Mouse (Mus musculus) MEL-GATA-1-ER (cell line): ENCODE results near the gene Mroh2a.
"Not testable (repeated sequence)": the region's sequence is repeated elsewhere in the genome, so short reads cannot be mapped to it uniquely, and the experiment has no call there.

ENCODE experiments used
- DNase-seq: peaks from one replicate; pipeline ENCODE4 v3.0.0-alpha.2; 2012; ENCODE audit warnings: low read depth; ENCODE audit errors: extremely low read depth

Gene Mroh2a

GRCm38 (mm10) chr1:88218051-88218450 is 8.7 kb upstream of the Mroh2a start:
- DNase-seq, result no peak

DNA sequence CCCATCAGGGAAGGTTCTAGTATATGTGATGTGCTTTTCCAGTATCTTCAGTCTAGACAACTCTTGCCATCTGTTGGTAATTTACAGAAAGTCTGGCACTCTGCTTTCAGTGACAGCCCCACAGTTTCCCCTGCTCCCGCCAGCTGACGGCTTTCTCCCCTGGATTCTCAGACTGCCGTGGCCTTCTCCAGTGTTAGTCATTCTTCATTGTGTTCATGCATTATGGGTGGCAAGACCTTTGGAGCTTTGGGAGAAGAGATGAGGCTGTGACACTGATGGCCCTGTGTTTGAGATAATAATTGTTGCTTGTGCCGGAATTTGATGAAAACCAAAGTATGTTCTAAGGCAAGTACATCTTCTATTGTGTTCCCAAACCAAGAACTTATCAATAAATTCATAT is 8.2 kb upstream of the Mroh2a start:
- no peak for DNase-seq

- no peak for DNase-seq
Observed at GRCm38 (mm10) chr1:88219054-88219453, 7.7 kb upstream of the Mroh2a start.

GRCm38 (mm10) chr1:88220336-88220735 is 6.5 kb upstream of the Mroh2a start:
- DNase-seq, result no peak

- DNase-seq, result no peak
Observed at GRCm38 (mm10) chr1:88222216-88222615, 4.6 kb upstream of the Mroh2a start.

GRCm38 (mm10) chr1:88223011-88223515 is 3.7 kb upstream of the Mroh2a start:
- DNase-seq, result not testable (repeated sequence)

- no peak for DNase-seq
Observed at GRCm38 (mm10) chr1:88223591-88223990, 3.2 kb upstream of the Mroh2a start.

DNA sequence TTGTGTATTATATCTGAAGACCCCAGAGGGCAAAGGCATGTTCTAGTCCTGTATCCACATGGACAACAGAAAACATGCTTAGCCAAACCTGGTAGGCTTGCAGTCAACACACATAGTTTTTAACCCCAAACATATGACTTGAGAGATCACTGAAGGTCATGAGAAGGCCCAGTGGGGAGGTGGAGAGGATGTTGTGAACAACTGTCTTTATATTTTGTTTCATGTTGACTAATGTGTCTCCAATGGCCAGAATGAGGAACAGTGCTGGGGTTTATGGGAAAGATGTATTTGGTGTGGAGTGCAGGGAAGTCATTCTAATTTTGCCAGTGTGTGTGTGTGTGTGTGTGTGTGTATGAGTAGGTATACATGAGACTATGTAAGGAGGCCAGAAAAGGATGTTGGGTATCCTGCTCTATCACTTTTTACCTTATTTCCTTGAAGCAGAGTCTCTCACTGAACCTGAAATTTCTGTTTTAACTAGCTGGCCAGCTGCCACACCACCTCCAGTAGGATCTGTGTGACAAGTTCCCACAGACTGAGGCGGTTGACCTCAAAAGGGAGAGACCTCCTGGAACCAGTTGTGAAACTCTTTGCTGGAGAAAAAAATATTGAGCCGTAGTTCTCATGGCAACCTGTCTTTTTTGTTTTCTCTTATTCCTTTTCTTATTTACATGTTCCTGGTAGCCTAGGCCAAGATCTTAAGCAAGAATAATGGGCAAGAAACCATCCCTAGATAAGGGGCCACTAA is 2.6 kb upstream of the Mroh2a start:
- DNase-seq, result no peak

- DNase-seq, result not testable (repeated sequence)
Observed at GRCm38 (mm10) chr1:88225301-88225700, 1.5 kb upstream of the Mroh2a start.

- DNase-seq, result no peak
Observed at GRCm38 (mm10) chr1:88225741-88226140, 1.0 kb upstream of the Mroh2a start.

DNA sequence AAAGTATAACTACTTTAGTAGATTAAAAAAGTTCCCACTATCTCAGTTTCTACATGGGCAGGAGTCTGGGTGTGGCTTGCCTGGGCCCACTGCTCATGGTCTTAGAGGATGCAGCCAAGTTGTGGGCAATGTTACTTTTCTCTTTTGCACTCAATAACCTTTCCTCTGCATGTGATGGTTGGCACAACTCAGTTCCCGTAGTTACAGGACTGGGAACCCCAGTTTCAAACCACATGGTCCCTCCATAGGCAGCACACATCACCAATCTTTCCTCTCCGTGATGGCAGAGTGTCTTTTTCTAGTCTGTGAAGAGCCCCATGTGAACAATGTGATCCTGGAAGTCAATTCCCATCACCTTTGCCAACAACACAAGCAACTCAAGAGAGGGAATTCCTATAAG is 696 bp downstream of the Mroh2a start:
- DNase-seq, result no peak

DNA sequence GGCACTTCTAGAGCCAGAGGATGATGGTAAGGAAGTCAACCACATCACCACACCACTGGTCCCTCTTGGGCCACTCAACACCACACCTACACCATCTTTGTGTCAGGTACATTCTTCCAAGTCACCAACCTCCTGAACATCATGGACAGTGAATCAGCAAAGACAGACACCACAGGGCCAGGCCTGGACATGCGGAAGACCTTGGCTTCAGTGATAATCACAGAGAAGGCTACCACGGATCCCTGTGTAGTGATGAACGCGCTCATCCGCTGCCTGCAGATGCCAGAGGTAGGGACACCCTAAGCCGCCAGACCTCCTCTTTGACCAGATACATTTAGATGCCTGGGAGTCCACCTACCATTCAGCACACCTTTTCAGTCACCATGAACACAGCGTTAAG is 1.3 kb downstream of the Mroh2a start:
- no peak for DNase-seq

- no peak for DNase-seq
Observed at GRCm38 (mm10) chr1:88229566-88229965, 2.8 kb downstream of the Mroh2a start.

DNA sequence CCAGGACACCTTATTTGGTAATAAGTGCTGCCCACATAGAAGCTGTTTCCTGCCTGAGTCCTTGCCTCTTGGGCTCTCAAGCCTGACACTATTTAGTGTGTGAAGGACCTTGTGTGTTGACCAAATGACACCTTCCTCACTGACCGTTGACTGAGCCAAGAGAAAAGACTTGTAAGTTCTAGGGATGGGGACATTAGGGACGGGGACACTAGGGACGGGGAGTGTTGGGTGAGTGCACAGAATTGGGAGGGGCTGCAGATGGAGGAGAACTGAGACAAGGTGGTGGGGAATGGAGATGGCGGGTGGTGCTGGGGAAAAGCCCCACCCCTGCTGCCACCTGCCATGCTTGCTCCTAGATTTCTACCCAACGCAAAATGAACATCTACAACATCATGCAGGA is 3.2 kb downstream of the Mroh2a start:
- no peak for DNase-seq

- DNase-seq, result no peak
Observed at GRCm38 (mm10) chr1:88230421-88230820, 3.6 kb downstream of the Mroh2a start.

DNA sequence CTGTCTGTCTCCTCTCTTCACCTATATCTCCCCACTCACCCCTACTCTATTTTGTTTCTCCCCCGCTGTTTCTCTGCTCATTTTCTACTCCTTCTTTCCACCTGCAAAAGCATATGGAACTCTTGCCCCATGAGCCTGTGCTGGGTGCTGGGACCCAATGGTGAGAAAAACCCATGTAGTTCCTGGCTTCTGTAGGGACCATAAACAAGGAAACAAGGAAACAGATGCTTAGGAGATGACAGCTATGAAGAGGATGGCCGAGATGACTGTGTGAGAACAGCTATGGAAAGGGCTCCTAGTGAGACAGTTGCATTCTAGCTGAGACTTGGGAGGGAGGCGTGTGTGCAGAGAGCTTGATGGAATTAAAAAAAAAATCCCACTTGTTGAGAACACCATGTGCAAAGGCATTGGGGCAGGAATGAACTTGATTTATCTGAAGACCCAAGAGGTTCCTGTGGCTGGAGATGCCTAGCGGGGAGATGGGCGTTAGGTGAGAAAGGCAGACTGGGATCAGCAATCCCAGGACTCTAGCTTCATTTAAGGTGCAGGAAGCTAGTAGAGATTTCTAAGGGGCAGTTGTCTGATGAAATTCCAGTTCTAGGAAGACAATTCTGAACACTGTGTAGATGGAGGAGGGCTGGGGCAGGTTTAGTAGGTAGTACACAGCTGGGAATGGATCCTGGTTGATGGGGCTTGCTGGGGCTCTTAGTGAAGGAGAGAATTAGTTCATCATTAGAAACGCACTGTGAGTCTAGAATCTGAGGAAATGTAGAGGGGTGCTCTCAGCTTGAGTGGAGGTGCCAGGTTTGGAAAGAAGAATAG is 4.4 kb downstream of the Mroh2a start:
- DNase-seq, result no peak

DNA sequence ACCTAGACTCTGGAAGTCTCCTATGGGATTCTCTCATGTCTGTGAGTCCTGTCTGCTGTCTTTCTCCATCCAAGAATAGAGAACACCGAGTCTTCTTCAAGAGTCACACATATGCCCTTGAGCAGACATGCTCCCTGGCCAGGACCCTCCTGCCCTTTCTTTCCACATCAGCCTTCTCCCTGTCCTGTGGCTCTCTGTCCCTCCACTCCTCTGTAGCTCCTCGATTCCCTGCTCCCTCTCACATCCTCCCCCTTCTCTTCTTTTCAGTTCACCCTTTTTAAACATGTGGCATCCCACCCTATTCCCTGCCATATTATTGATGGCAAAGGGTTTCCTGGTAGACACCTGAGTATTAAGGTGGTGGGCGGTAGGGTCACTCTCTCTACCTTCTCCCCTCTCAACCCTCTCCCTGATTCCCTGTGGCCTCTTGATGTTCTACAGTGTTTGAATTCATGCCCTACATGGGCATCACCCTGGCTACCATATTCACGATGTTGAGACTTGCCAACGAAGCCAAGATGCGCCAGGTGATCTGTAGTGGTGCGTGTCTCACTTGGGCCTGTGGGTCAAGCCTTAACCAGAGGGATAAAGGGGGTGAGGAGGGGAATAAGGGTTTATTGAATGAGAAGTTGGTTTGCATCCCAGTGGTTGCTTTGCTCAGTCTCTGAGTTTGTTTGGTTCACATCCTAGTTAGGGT is 5.2 kb downstream of the Mroh2a start:
- DNase-seq, result no peak

DNA sequence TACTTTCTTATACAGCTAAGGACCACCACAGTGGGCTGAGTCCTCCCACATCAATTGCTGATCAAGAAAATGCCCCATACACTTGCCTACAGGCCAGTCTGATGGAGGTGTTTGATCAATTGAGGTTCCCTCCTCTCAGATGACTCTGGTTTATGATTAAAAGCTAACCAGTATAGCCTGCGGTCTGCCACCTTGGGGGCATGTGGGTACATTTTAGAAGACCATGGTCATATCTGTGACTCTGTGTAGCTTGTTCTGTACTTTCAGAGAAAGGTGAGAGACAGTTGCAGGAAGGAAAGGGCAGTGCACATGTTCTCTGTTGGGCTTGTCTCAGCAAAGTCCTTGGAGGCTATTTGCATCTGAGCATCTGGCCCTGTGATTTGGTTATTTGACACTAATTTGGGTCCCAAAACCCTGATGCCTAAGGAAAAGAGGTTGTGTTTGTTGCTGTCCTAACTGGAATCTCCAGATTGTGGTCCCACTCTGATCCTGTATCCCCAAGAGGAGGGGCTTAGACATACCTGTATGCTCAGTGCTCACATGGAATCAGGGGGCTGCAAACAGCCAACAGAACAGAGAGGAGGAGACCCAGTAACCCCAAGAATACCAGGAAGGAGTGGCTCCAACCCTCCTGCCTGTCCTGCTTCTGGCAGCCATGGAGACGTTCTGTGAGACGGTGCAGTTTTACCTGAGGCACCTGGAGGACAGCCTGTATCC is 6.0 kb downstream of the Mroh2a start:
- no peak for DNase-seq

- DNase-seq, result no peak
Observed at GRCm38 (mm10) chr1:88233421-88234247, 6.8 kb downstream of the Mroh2a start.

DNA sequence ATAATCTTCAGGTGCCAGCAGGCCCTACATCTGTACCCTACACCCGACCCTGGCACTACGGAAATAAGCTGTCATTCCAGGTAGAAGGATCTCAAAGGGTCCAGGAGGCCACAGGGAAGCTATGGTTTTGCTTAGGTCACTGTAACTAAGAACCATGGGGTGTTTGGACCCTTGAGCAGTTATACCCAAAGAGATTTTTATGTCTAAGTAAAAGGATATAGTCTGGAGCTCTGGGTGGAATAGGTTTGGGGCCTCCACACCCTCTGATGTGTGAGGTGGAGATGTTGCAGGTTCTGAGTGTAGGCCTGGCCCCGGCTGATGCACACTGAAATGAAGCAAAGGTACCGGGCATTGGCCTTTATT is 7.4 kb downstream of the Mroh2a start:
- DNase-seq, result no peak
